Mouse (Mus musculus) myocyte (in vitro differentiated cells): Measurements from ENCODE around the gene Sh3tc1. TPM values are rescaled to one million over a fixed set of nuclear protein-coding genes. Genes with fewer than 3 reads are reported as not detected.
A peak's percentile ranks its signal among the peaks of the same experiment; 100 is the strongest.

Source experiments
- H3K27me3 ChIP-seq: one replicate; pipeline ENCODE4 v1.6.1; 2011; ENCODE audit not compliant: control insufficient read depth, insufficient read depth, insufficient read length
- H3K36me3 ChIP-seq: one replicate; pipeline ENCODE4 v1.6.1; 2011; ENCODE audit not compliant: control insufficient read depth, insufficient read depth
- H3K4me2 ChIP-seq: one replicate; pipeline ENCODE4 v1.6.1; 2011; ENCODE audit warnings: low read depth, control low read depth
- H3K4me3 ChIP-seq: one replicate; pipeline ENCODE4 v1.5.1; 2011; ENCODE audit warnings: mild to moderate bottlenecking, control low read depth, moderate library complexity
- H3K79me2 ChIP-seq: one replicate; pipeline ENCODE4 v1.6.1; 2011; ENCODE audit not compliant: control insufficient read depth, insufficient read depth
- H3ac ChIP-seq: one replicate; pipeline ENCODE4 v1.6.1; 2011; ENCODE audit not compliant: control insufficient read depth, insufficient read length
- CEBPB ChIP-seq: IDR thresholded peaks from 2 replicates; pipeline ENCODE4 v1.6.1; 2011; ENCODE audit warnings: mild to moderate bottlenecking, moderate library complexity; ENCODE audit not compliant: poor library complexity, insufficient read depth, severe bottlenecking
- E2F4 ChIP-seq: IDR thresholded peaks from one replicate; pipeline ENCODE4 v1.6.1; 2011; ENCODE audit warnings: mild to moderate bottlenecking, control low read depth, moderate library complexity; ENCODE audit not compliant: insufficient read depth
- MAX ChIP-seq: IDR thresholded peaks from one replicate; pipeline ENCODE4 v1.6.1; 2011; ENCODE audit warnings: low read depth, mild to moderate bottlenecking, control low read depth
- MYOD1 ChIP-seq, 3 experiments: IDR thresholded peaks; one replicate each; pipeline ENCODE4 v1.6.1; 2011; ENCODE audit warnings: control low read depth in 2 of 3, low read depth in 2 of 3, mild to moderate bottlenecking in 2 of 3, moderate library complexity in 1 of 3; ENCODE audit not compliant: insufficient read length in 2 of 3, control insufficient read depth in 1 of 3
- MYOG ChIP-seq, 3 experiments: IDR thresholded peaks; one replicate each; pipeline ENCODE4 v1.6.1; 2011; ENCODE audit warnings: control low read depth in 2 of 3, low read depth in 2 of 3, mild to moderate bottlenecking in 2 of 3; ENCODE audit not compliant: insufficient read length in 2 of 3, control insufficient read depth in 1 of 3, insufficient read depth in 1 of 3
- POLR2A ChIP-seq: IDR thresholded peaks from one replicate; pipeline ENCODE4 v1.6.1; 2011; ENCODE audit warnings: low read depth, mild to moderate bottlenecking, control low read depth, moderate library complexity; ENCODE audit not compliant: insufficient read length
- POLR2AphosphoS2 ChIP-seq: IDR thresholded peaks from one replicate; pipeline ENCODE4 v1.6.1; 2011; ENCODE audit warnings: low read depth, control low read depth; ENCODE audit not compliant: insufficient read length
- REST ChIP-seq: IDR thresholded peaks from one replicate; pipeline ENCODE4 v1.6.1; 2011; ENCODE audit warnings: mild to moderate bottlenecking, control low read depth, moderate library complexity; ENCODE audit not compliant: insufficient read depth, insufficient read length
- SRF ChIP-seq: IDR thresholded peaks from one replicate; pipeline ENCODE4 v1.6.1; 2011; ENCODE audit warnings: low read depth; ENCODE audit not compliant: control insufficient read depth, insufficient read length
- TCF12 ChIP-seq: IDR thresholded peaks from one replicate; pipeline ENCODE4 v1.6.1; 2011; ENCODE audit warnings: mild to moderate bottlenecking, control low read depth; ENCODE audit not compliant: poor library complexity, insufficient read depth, severe bottlenecking
- TCF3 ChIP-seq: IDR thresholded peaks from one replicate; pipeline ENCODE4 v1.6.1; 2011; ENCODE audit warnings: low read depth, control low read depth; ENCODE audit not compliant: insufficient read length
- USF1 ChIP-seq: IDR thresholded peaks from one replicate; pipeline ENCODE4 v1.6.1; 2011; ENCODE audit warnings: low read depth, mild to moderate bottlenecking, control low read depth, moderate library complexity
- polyA plus RNA-seq: library from polyadenylated mRNA; unstranded; fragments of >200 nt; fragmentation: generic; extraction: Trizol; gene quantifications from one replicate; pipeline ENCODE4 v1.2.1, GENCODE M21; 2012; ENCODE audit warnings: missing spikeins

The Sh3tc1 gene
- polyA plus RNA-seq, 1 experiment = 0.26 TPM

- TF ChIP-seq SRF (no peak), TCF3 (no peak), POLR2AphosphoS2 (no peak), REST (no peak), MYOD1 (IDR thresholded peaks at IDR 0.05; ENCODE audit: control insufficient read depth in 1 of 3, insufficient read length in 2 of 3, low read depth in 2 of 3) (no peak), POLR2A (no peak), MAX (no peak), MYOG (IDR thresholded peaks at IDR 0.05; ENCODE audit: control insufficient read depth in 1 of 3, insufficient read depth in 1 of 3, insufficient read length in 2 of 3, low read depth in 2 of 3) (no peak), E2F4 (no peak), CEBPB (no peak), USF1 (no peak), TCF12 (no peak)
- peaks cover 12% of the 10 kb centered on the region for H3K27me3 ChIP-seq
Measured at GRCm38 (mm10) chr5:35741225-35741820, 1.5 kb upstream of the Sh3tc1 start.

GRCm38 (mm10) chr5:35740716-35741115 is 929 bp upstream of the Sh3tc1 start:
- H3ac ChIP-seq = no peak overlapping the region
- H3K4me2 ChIP-seq = no peak overlapping the region
- no peak overlapping the region for H3K4me3 ChIP-seq
- H3K36me3 ChIP-seq = no peaks in the 10 kb centered on the region
- no peaks in the 10 kb centered on the region for H3K79me2 ChIP-seq
- H3K27me3 ChIP-seq = peaks cover 12% of the 10 kb centered on the region
- TF ChIP-seq MAX = no peak
- no peak for TF ChIP-seq POLR2AphosphoS2
- no peak for TF ChIP-seq TCF12
- no peak for TF ChIP-seq TCF3
- TF ChIP-seq E2F4 = no peak
- no peak for TF ChIP-seq CEBPB
- no peak for TF ChIP-seq MYOG (IDR thresholded peaks at IDR 0.05; ENCODE audit: control insufficient read depth in 1 of 3, insufficient read depth in 1 of 3, insufficient read length in 2 of 3, low read depth in 2 of 3)
- TF ChIP-seq MYOD1 (IDR thresholded peaks at IDR 0.05; ENCODE audit: control insufficient read depth in 1 of 3, insufficient read length in 2 of 3, low read depth in 2 of 3) = no peak

More at GRCm38 (mm10) chr5:35741225-35741820, 1.5 kb upstream of the Sh3tc1 start:
- no peaks in the 10 kb centered on the region for H3K36me3 ChIP-seq
- no peak overlapping the region for H3ac ChIP-seq
- no peak overlapping the region for H3K4me3 ChIP-seq
- H3K4me2 ChIP-seq = no peak overlapping the region
- H3K79me2 ChIP-seq = no peaks in the 10 kb centered on the region

DNA sequence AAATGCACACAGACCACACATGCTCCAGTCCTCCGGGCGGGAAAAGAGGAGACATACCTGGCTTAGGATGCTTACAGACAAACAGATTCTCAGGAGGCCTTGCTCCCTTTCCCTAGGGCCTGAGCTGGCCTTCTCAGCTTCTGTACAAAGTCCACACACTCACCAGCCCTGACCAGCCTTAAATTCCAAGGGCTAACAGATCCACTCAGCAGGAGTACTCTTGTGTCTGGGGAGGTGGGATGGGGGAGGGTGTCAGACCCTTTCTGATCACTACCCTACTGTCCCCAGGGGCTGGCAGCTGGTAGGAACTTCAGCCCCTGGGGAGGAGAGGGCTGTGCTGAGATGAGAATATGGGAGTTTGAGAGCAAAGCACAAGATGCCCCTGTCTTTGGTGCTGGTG is 782 bp downstream of the Sh3tc1 start:
- Histone ChIP-seq H3K36me3 (no peaks in the 10 kb centered on the region), H3K79me2 (no peaks in the 10 kb centered on the region), H3ac (no peak overlapping the region), H3K4me2 (no peak overlapping the region), H3K27me3 (peaks cover 14% of the 10 kb centered on the region), H3K4me3 (no peak overlapping the region)
- TF ChIP-seq REST = no peak
- no peak for TF ChIP-seq POLR2A

DNA sequence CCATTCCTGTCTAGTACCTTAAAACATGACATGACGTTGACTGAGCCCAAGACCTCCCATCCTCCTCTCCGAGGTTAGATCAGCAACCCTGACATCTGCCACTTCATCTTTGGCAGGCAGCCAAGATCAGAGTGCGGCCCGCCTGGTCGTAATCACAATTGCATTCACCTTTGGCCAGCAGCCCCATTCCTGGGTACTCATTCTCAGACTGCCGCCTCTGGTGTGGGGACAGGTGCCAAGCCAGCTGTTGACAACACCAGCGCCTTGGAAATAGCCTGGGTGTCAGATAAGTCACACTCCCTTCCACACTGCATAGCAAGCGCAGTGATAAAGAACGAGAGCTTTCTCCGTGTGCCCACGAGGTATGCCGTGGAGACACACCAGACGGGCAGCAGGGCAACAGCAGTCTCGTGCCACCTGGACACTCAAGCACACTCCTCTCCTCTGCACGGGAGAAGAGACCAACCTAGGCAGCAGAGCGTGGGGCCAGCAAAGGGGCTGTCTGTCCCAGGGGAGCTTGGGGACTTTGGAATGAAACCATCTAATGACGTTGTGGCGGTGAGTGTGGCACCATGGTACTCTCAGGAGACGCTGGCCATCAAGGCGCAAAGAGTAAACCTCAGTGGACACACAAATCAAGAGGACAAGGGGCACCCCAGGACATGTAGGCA is 2.4 kb downstream of the Sh3tc1 start:
- no peaks in the 10 kb centered on the region for H3K79me2 ChIP-seq
- H3ac ChIP-seq = no peak overlapping the region
- H3K27me3 ChIP-seq = peaks cover 24% of the 10 kb centered on the region
- TF ChIP-seq MYOG (IDR thresholded peaks at IDR 0.05; ENCODE audit: control insufficient read depth in 1 of 3, insufficient read depth in 1 of 3, insufficient read length in 2 of 3, low read depth in 2 of 3) (peak in 1 of 3 experiments; percentile 43), SRF (no peak), REST (no peak), MYOD1 (IDR thresholded peaks at IDR 0.05; ENCODE audit: control insufficient read depth in 1 of 3, insufficient read length in 2 of 3, low read depth in 2 of 3) (peak in 1 of 3 experiments; percentile 10)
- H3K4me3 ChIP-seq = no peak overlapping the region
- H3K36me3 ChIP-seq = no peaks in the 10 kb centered on the region
- no peak overlapping the region for H3K4me2 ChIP-seq

GRCm38 (mm10) chr5:35733523-35733922 is 6.3 kb downstream of the Sh3tc1 start:
- Histone ChIP-seq H3K4me3 (no peak overlapping the region), H3K27me3 (peaks cover 20% of the 10 kb centered on the region), H3K36me3 (no peaks in the 10 kb centered on the region), H3ac (no peak overlapping the region), H3K79me2 (no peaks in the 10 kb centered on the region), H3K4me2 (no peak overlapping the region)
- TF ChIP-seq E2F4 (no peak), CEBPB (no peak), SRF (no peak), MAX (no peak), USF1 (no peak), POLR2A (no peak), MYOG (IDR thresholded peaks at IDR 0.05; ENCODE audit: control insufficient read depth in 1 of 3, insufficient read depth in 1 of 3, insufficient read length in 2 of 3, low read depth in 2 of 3) (no peak)
